Mouse (Mus musculus): ENCODE measurements at regions not wholly inside any gene's neighbourhood (a gene's known extent, or its start where the extent isn't known, plus 50 kb on each side); places are given as distances from the start of the nearest gene placed in this dataset.
"Not testable (repeated sequence)": the region's sequence is repeated elsewhere in the genome, so short reads cannot be mapped to it uniquely, and the experiment has no call there.

GRCm38 (mm10) chr9:51653376-51654292 is 111.5 kb upstream of the Arhgap20 start:
- DNase-seq (ENCODE audit: low spot score), result no peak
- H3K27me3 ChIP-seq (ENCODE audit: low read depth, poor library complexity, severe bottlenecking), result no peaks in the 10 kb centered on the region
- H3K27ac ChIP-seq, result no peak overlapping the region
- 71% methylated on average over 4 of the region's 4 CpGs for WGBS
- no peak overlapping the region for H3K4me3 ChIP-seq
- no peaks in the 10 kb centered on the region for H3K36me3 ChIP-seq
- no peaks in the 10 kb centered on the region for H3K4me1 ChIP-seq
- no peaks in the 10 kb centered on the region for H3K9me3 ChIP-seq (replicated peaks)

GRCm38 (mm10) chr9:51654645-51655044 is 110.5 kb upstream of the Arhgap20 start:
- no peak overlapping the region for H3K27ac ChIP-seq
- H3K4me3 ChIP-seq, result no peak overlapping the region
- 95% methylated on average over 1 of the region's 1 CpGs for WGBS
- no peaks in the 10 kb centered on the region for H3K4me1 ChIP-seq
- no peaks in the 10 kb centered on the region for H3K9me3 ChIP-seq (replicated peaks)
- H3K36me3 ChIP-seq, result no peaks in the 10 kb centered on the region
- DNase-seq (ENCODE audit: low spot score), result no peak
- no peaks in the 10 kb centered on the region for H3K27me3 ChIP-seq (ENCODE audit: low read depth, poor library complexity, severe bottlenecking)

- Histone ChIP-seq H3K9me3 (replicated peaks) (no peaks in the 10 kb centered on the region), H3K27me3 (ENCODE audit: low read depth, poor library complexity, severe bottlenecking) (no peaks in the 10 kb centered on the region), H3K27ac (no peak overlapping the region), H3K36me3 (no peaks in the 10 kb centered on the region), H3K4me3 (no peak overlapping the region), H3K4me1 (no peaks in the 10 kb centered on the region)
- DNase-seq (ENCODE audit: low spot score), result no peak
- 95% methylated on average over 1 of the region's 1 CpGs for WGBS
Measured at GRCm38 (mm10) chr9:51657796-51658195, 107.3 kb upstream of the Arhgap20 start.

- Histone ChIP-seq H3K4me1 (0 out of 2 replicates have a peak, but pooled peaks cover 8% of the 10 kb centered on the region), H3K4me3 (no peak overlapping the region), H3K36me3 (no peaks in the 10 kb centered on the region), H3K27ac (no peak overlapping the region), H3K27me3 (ENCODE audit: low read depth, poor library complexity, severe bottlenecking) (no peaks in the 10 kb centered on the region), H3K9me3 (replicated peaks) (no peaks in the 10 kb centered on the region)
- DNase-seq (ENCODE audit: low spot score), result no peak
- WGBS, result 80% methylated on average over 7 of the region's 7 CpGs
Measured at GRCm38 (mm10) chr9:51660908-51661874, 103.9 kb upstream of the Arhgap20 start.

GRCm38 (mm10) chr9:51661911-51662310 is 103.2 kb upstream of the Arhgap20 start:
- H3K4me1 ChIP-seq, result 0 out of 2 replicates have a peak, but pooled peaks cover 8% of the 10 kb centered on the region
- H3K36me3 ChIP-seq, result no peaks in the 10 kb centered on the region
- no peaks in the 10 kb centered on the region for H3K27me3 ChIP-seq (ENCODE audit: low read depth, poor library complexity, severe bottlenecking)
- no peak overlapping the region for H3K4me3 ChIP-seq
- H3K9me3 ChIP-seq (replicated peaks), result no peaks in the 10 kb centered on the region
- DNase-seq (ENCODE audit: low spot score), result no peak
- H3K27ac ChIP-seq, result no peak overlapping the region
- whole genome bisulfite sequencing, result 100% methylated on average over 2 of the region's 2 CpGs

GRCm38 (mm10) chr9:51664353-51664752 is 100.8 kb upstream of the Arhgap20 start:
- no peak for DNase-seq (ENCODE audit: low spot score)
- Histone ChIP-seq H3K27ac (no peak overlapping the region), H3K4me1 (0 out of 2 replicates have a peak, but pooled peaks cover 8% of the 10 kb centered on the region), H3K4me3 (no peak overlapping the region), H3K36me3 (no peaks in the 10 kb centered on the region), H3K27me3 (ENCODE audit: low read depth, poor library complexity, severe bottlenecking) (no peaks in the 10 kb centered on the region), H3K9me3 (replicated peaks) (no peaks in the 10 kb centered on the region)
- 79% methylated on average over 1 of the region's 1 CpGs for WGBS

GRCm38 (mm10) chr9:51664876-51665275 is 100.3 kb upstream of the Arhgap20 start:
- Histone ChIP-seq H3K36me3 (no peaks in the 10 kb centered on the region), H3K27me3 (ENCODE audit: low read depth, poor library complexity, severe bottlenecking) (no peaks in the 10 kb centered on the region), H3K4me3 (no peak overlapping the region), H3K9me3 (replicated peaks) (no peaks in the 10 kb centered on the region), H3K4me1 (0 out of 2 replicates have a peak, but pooled peaks cover 8% of the 10 kb centered on the region), H3K27ac (no peak overlapping the region)
- no peak for DNase-seq (ENCODE audit: low spot score)

GRCm38 (mm10) chr9:51668976-51669375 is 96.2 kb upstream of the Arhgap20 start:
- H3K9me3 ChIP-seq (replicated peaks); H3K36me3 ChIP-seq; DNase-seq (ENCODE audit: low spot score); H3K27me3 ChIP-seq (ENCODE audit: low read depth, poor library complexity, severe bottlenecking); H3K27ac ChIP-seq; H3K4me1 ChIP-seq; H3K4me3 ChIP-seq: not testable (repeated sequence)
- WGBS, result 98% methylated on average over 12 of the region's 12 CpGs

- 84% methylated on average over 2 of the region's 2 CpGs for WGBS
- no peaks in the 10 kb centered on the region for H3K36me3 ChIP-seq
- DNase-seq (ENCODE audit: low spot score), result no peak
Measured at GRCm38 (mm10) chr9:51670531-51670930, 94.6 kb upstream of the Arhgap20 start.

GRCm38 (mm10) chr9:51686536-51686935 is 78.6 kb upstream of the Arhgap20 start:
- Histone ChIP-seq H3K27ac (no peak overlapping the region), H3K4me3 (no peak overlapping the region), H3K4me1 (no peaks in the 10 kb centered on the region), H3K27me3 (ENCODE audit: low read depth, poor library complexity, severe bottlenecking) (no peaks in the 10 kb centered on the region), H3K9me3 (replicated peaks) (no peaks in the 10 kb centered on the region), H3K36me3 (no peaks in the 10 kb centered on the region)
- DNase-seq (ENCODE audit: low spot score), result no peak
- WGBS, result 91% methylated on average over 1 of the region's 1 CpGs

More at GRCm38 (mm10) chr9:51670531-51670930, 94.6 kb upstream of the Arhgap20 start:
- H3K4me3 ChIP-seq, result no peak overlapping the region
- no peak overlapping the region for H3K27ac ChIP-seq
- H3K27me3 ChIP-seq (ENCODE audit: low read depth, poor library complexity, severe bottlenecking), result no peaks in the 10 kb centered on the region
- no peaks in the 10 kb centered on the region for H3K9me3 ChIP-seq (replicated peaks)
- no peaks in the 10 kb centered on the region for H3K4me1 ChIP-seq

GRCm38 (mm10) chr9:51714326-51714725 is 50.8 kb upstream of the Arhgap20 start:
- Histone ChIP-seq H3K27ac (no peak overlapping the region), H3K27me3 (ENCODE audit: low read depth, poor library complexity, severe bottlenecking) (no peaks in the 10 kb centered on the region), H3K4me1 (no peaks in the 10 kb centered on the region), H3K36me3 (no peaks in the 10 kb centered on the region), H3K9me3 (replicated peaks) (no peaks in the 10 kb centered on the region), H3K4me3 (no peak overlapping the region)
- DNase-seq (ENCODE audit: low spot score), result no peak
- 83% methylated on average over 3 of the region's 3 CpGs for WGBS
